Mouse (Mus musculus) cerebellum, postnatal 36 days (tissue): ENCODE measurements around the gene Samd4.

ENCODE experiments used
- DNase-seq, 2 experiments: peaks; one replicate each; pipeline ENCODE4 v3.0.0; 2021 to 2022; ENCODE audit warnings: mixed read lengths in 2 of 2

Gene Samd4

GRCm38 (mm10) chr14:47111341-47111740 lies 228.7 kb downstream of the Samd4 start:
- peak; percentile 37 to 38 for DNase-seq

- no peak for DNase-seq
Measured at GRCm38 (mm10) chr14:47115154-47115553, 232.5 kb downstream of the Samd4 start.

- DNase-seq: no peak
Measured at GRCm38 (mm10) chr14:47116062-47116762, 233.6 kb downstream of the Samd4 start.

GRCm38 (mm10) chr14:47117522-47117921 lies 234.9 kb downstream of the Samd4 start:
- DNase-seq: no peak

GRCm38 (mm10) chr14:47127987-47128386 lies 245.3 kb downstream of the Samd4 start:
- DNase-seq: no peak

- no peak for DNase-seq
Measured at GRCm38 (mm10) chr14:47133948-47134347, 251.3 kb downstream of the Samd4 start.

- DNase-seq: no peak
Measured at GRCm38 (mm10) chr14:47136637-47137036, 254.0 kb downstream of the Samd4 start.

GRCm38 (mm10) chr14:47138853-47139252 lies 256.2 kb downstream of the Samd4 start:
- DNase-seq: no peak

- DNase-seq: no peak
Measured at GRCm38 (mm10) chr14:47144326-47144725, 261.7 kb downstream of the Samd4 start.

GRCm38 (mm10) chr14:47151306-47151705 lies 268.7 kb downstream of the Samd4 start:
- no peak for DNase-seq

- no peak for DNase-seq
Measured at GRCm38 (mm10) chr14:47154303-47154702, 271.6 kb downstream of the Samd4 start.
